Mouse (Mus musculus) heart, embryonic 12.5 days (tissue): ENCODE data around the gene Maneal. TPM values are rescaled to one million over a fixed set of nuclear protein-coding genes. Genes with fewer than 3 reads are reported as not detected.

ENCODE experiments used
- ATAC-seq: fragments of 200-750 bp; cut with Nextera tagmentation; 2 replicates; pipeline ENCODE4 v1.8.0; 2017; ENCODE audit warnings: moderate TSS enrichment, moderate library complexity; ENCODE audit not compliant: insufficient number of reproducible peaks, low FRiP score
- H3K27ac ChIP-seq: fragments of 300-500 bp; sonication (generic); 2 replicates; pipeline ENCODE4 v1.5.1; 2016; ENCODE audit warnings: mild to moderate bottlenecking, moderate library complexity; ENCODE audit not compliant: poor library complexity, severe bottlenecking
- H3K27me3 ChIP-seq: fragments of 300-500 bp; sonication (generic); replicated peaks from 2 replicates; pipeline ENCODE4 v1.6.1; 2016; ENCODE audit warnings: mild to moderate bottlenecking, moderate library complexity
- H3K36me3 ChIP-seq: fragments of 300-500 bp; sonication (generic); 2 replicates; pipeline ENCODE4 v1.6.1; 2016; ENCODE audit warnings: mild to moderate bottlenecking, moderate library complexity
- H3K4me1 ChIP-seq: fragments of 300-500 bp; sonication (generic); replicated peaks from 2 replicates; pipeline ENCODE4 v1.6.1; 2016; ENCODE audit warnings: mild to moderate bottlenecking
- H3K4me2 ChIP-seq: fragments of 300-500 bp; sonication (generic); 2 replicates; pipeline ENCODE4 v1.6.1; 2016; ENCODE audit warnings: mild to moderate bottlenecking, moderate library complexity
- H3K4me3 ChIP-seq: fragments of 300-500 bp; sonication (generic); 2 replicates; pipeline ENCODE4 v1.5.1; 2016; ENCODE audit warnings: mild to moderate bottlenecking
- H3K9ac ChIP-seq: fragments of 300-500 bp; sonication (generic); 2 replicates; pipeline ENCODE4 v1.6.1; 2016; ENCODE audit warnings: mild to moderate bottlenecking, moderate library complexity
- H3K9me3 ChIP-seq: fragments of 300-500 bp; sonication (generic); replicated peaks from 2 replicates; pipeline ENCODE4 v1.6.1; 2016; ENCODE audit warnings: mild to moderate bottlenecking, moderate library complexity
- WGBS: fragments of 180-500 bp; shearing (Covaris S2); methylation state at CpG from one replicate; pipeline ENCODE4 v1.1.7; 2016; 5-methylcytosine and 5-hydroxymethylcytosine counted together
- polyA plus RNA-seq: library from polyadenylated mRNA; unstranded; fragments of >200 nt; fragmentation: Nextera tagmentation; extraction: Ambion mirVana; gene quantifications from 2 replicates; pipeline ENCODE4 v1.2.1, GENCODE M21; 2016

Gene Maneal
- polyA plus RNA-seq, 1 experiment from 2014 or later = 0.14 TPM

GRCm38 (mm10) chr4:124847573-124847972 lies 14.4 kb downstream of the Maneal start:
- WGBS = 11% methylated on average over 8 of the region's 8 CpGs
- Histone ChIP-seq H3K4me1 (peaks cover 30% of the 10 kb centered on the region), H3K9me3 (no peaks in the 10 kb centered on the region), H3K9ac (no peak overlapping the region), H3K27ac (no peak overlapping the region), H3K36me3 (peaks cover 11% of the 10 kb centered on the region), H3K4me2 (no peak overlapping the region), H3K4me3 (no peak overlapping the region), H3K27me3 (no peaks in the 10 kb centered on the region)
- ATAC-seq = no peak

DNA sequence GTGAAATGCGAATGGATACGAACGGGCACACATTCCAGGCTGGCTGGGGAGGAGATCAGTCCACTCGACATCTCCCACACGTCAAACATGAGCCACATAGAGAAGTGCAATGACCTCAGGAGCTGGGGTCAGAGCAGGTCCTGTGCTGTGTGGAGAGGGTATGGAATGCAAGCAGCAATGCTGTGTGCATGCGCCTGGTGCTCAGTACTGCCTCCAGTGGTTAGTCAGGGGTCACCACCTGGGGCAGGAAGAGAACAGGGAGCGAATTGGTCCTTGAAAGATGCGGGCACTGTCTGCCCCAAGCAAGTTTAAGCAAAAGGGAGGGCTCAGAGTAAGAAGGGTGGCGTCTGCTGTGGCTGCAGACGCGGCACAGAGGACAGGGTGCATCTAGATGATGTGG lies 18.5 kb downstream of the Maneal start:
- ATAC-seq = 0 out of 2 replicates have a peak, but pooled peaks have one; percentile 27
- H3K36me3 ChIP-seq = peaks cover 37% of the 10 kb centered on the region
- H3K9ac ChIP-seq = no peak overlapping the region
- H3K4me3 ChIP-seq = no peak overlapping the region
- no peak overlapping the region for H3K4me2 ChIP-seq
- H3K27ac ChIP-seq = no peak overlapping the region
- 55% methylated on average over 11 of the region's 11 CpGs for WGBS
- peaks cover 11% of the 10 kb centered on the region for H3K4me1 ChIP-seq
- no peaks in the 10 kb centered on the region for H3K27me3 ChIP-seq
- H3K9me3 ChIP-seq = no peaks in the 10 kb centered on the region

DNA sequence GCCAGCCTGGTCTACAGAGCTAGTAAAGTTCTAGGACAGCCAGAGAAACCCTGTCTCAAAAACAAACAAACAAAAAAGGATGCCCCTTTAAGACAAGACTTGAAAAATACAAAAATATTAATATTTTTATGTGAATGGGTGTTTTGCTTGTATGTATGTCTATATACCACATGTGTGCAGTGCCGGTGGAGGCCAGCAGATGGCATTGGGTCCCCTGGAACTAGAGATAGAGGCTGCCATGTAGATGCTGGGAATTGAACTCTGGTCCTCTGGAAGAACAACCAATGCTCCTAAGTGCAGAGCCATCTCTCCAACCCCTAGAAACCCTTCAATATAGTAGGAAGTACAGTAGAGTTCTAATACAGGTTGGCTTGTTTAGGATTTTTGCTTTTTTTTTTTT lies 21.0 kb downstream of the Maneal start:
- no peak overlapping the region for H3K9ac ChIP-seq
- H3K27ac ChIP-seq = no peak overlapping the region
- no peaks in the 10 kb centered on the region for H3K27me3 ChIP-seq
- peaks cover 7% of the 10 kb centered on the region for H3K4me1 ChIP-seq
- H3K4me3 ChIP-seq = no peak overlapping the region
- WGBS = 83% methylated on average over 1 of the region's 1 CpGs
- H3K36me3 ChIP-seq = peaks cover 56% of the 10 kb centered on the region
- no peak overlapping the region for H3K4me2 ChIP-seq
- H3K9me3 ChIP-seq = no peaks in the 10 kb centered on the region
- ATAC-seq = no peak

- Histone ChIP-seq H3K4me2 (no peak overlapping the region), H3K9me3 (no peaks in the 10 kb centered on the region), H3K4me3 (no peak overlapping the region), H3K9ac (no peak overlapping the region), H3K27me3 (no peaks in the 10 kb centered on the region), H3K4me1 (no peaks in the 10 kb centered on the region), H3K27ac (no peak overlapping the region), H3K36me3 (peaks cover 57% of the 10 kb centered on the region)
- no peak for ATAC-seq
- WGBS = 73% methylated on average over 14 of the region's 14 CpGs
Measured at GRCm38 (mm10) chr4:124838035-124838700, 23.8 kb downstream of the Maneal start.

- no peak for ATAC-seq
- 95% methylated on average over 10 of the region's 10 CpGs for WGBS
- peaks cover 49% of the 10 kb centered on the region for H3K36me3 ChIP-seq
Measured at GRCm38 (mm10) chr4:124832796-124833195, 29.2 kb downstream of the Maneal start.

DNA sequence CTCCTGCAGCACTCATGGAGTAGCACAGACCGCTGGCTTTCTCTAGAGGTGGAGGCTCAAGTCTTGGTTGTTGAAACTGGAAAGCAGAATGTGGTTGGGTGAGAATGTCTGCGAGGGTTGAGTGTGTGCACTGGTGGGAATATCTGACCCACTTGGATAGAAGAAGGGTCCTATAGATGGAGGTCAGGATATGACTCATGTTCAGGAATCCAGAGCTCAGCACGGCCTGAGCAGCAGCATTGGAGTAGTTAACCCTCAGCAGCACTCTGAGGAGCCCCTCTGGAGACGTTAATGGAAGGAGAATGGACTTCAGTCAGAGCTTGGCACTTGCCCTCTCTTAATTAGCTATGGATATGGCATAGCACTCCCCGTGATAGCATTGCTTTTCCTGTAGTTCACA lies 32.3 kb downstream of the Maneal start:
- WGBS = 65% methylated on average over 5 of the region's 5 CpGs
- ATAC-seq = no peak
- H3K36me3 ChIP-seq = peaks cover 63% of the 10 kb centered on the region

More at GRCm38 (mm10) chr4:124832796-124833195, 29.2 kb downstream of the Maneal start:
- H3K27ac ChIP-seq = no peak overlapping the region
- H3K4me2 ChIP-seq = no peak overlapping the region
- no peak overlapping the region for H3K4me3 ChIP-seq
- H3K9ac ChIP-seq = no peak overlapping the region
- no peaks in the 10 kb centered on the region for H3K9me3 ChIP-seq
- no peaks in the 10 kb centered on the region for H3K27me3 ChIP-seq
- H3K4me1 ChIP-seq = 0 out of 2 replicates have a peak, but pooled peaks cover 3% of the 10 kb centered on the region

GRCm38 (mm10) chr4:124825371-124825965 lies 36.5 kb downstream of the Maneal start:
- Histone ChIP-seq H3K36me3 (peaks cover 72% of the 10 kb centered on the region), H3K4me1 (0 out of 2 replicates have a peak, but pooled peaks cover 3% of the 10 kb centered on the region), H3K9ac (no peak overlapping the region), H3K4me2 (no peak overlapping the region), H3K4me3 (no peak overlapping the region), H3K27me3 (no peaks in the 10 kb centered on the region), H3K9me3 (no peaks in the 10 kb centered on the region), H3K27ac (no peak overlapping the region)
- WGBS = 93% methylated on average over 21 of the region's 21 CpGs
- no peak for ATAC-seq

More for the DNA sequence above, 32.3 kb downstream of the Maneal start:
- H3K4me2 ChIP-seq = no peak overlapping the region
- H3K4me3 ChIP-seq = no peak overlapping the region
- H3K27me3 ChIP-seq = no peaks in the 10 kb centered on the region
- 0 out of 2 replicates have a peak, but pooled peaks cover 3% of the 10 kb centered on the region for H3K4me1 ChIP-seq
- no peak overlapping the region for H3K27ac ChIP-seq
- no peaks in the 10 kb centered on the region for H3K9me3 ChIP-seq
- no peak overlapping the region for H3K9ac ChIP-seq

DNA sequence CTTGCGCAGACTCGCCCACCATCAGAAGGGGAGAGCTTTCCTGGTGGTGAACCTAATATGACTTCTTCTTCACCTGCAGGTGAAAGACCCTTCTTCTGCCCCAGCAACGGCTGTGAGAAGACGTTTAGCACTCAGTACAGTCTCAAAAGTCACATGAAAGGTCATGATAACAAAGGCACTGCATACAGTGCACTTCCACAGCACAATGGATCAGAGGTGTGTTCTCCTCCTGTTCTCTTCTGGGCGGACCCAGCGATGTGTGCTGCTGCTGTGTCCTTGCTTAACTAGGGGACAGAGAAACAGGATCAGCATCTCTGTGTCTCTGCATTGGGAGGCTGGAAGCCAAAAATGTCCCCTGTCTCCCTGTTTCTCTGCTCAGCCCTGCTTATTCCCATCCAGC lies 37.0 kb downstream of the Maneal start:
- Histone ChIP-seq H3K36me3 (peaks cover 73% of the 10 kb centered on the region), H3K9ac (no peak overlapping the region), H3K4me1 (0 out of 2 replicates have a peak, but pooled peaks cover 3% of the 10 kb centered on the region), H3K4me2 (no peak overlapping the region), H3K4me3 (no peak overlapping the region), H3K27me3 (no peaks in the 10 kb centered on the region), H3K9me3 (no peaks in the 10 kb centered on the region), H3K27ac (no peak overlapping the region)
- WGBS = 89% methylated on average over 6 of the region's 6 CpGs
- no peak for ATAC-seq

DNA sequence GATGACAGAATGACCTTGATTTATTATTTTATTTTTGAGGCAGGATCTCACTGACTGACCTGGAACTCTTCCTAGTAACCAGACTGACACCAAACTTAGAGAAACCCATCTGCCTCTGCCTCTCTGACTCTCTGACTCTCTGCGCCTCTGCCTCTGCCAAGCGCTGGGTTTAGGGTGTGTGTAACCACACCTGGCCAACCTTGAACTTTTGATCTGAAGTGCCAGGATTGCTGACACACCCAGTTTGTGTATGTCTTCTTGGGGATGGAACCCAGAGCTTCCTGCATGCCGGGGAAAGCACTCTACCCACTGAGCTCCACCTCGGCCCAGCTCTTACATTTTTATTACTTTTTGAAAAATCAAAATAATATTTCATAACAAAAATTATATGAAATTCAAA lies 43.1 kb downstream of the Maneal start:
- WGBS = 92% methylated on average over 4 of the region's 4 CpGs
- H3K9ac ChIP-seq = no peak overlapping the region
- H3K4me3 ChIP-seq = no peak overlapping the region
- no peaks in the 10 kb centered on the region for H3K9me3 ChIP-seq
- H3K4me2 ChIP-seq = no peak overlapping the region
- no peaks in the 10 kb centered on the region for H3K27me3 ChIP-seq
- H3K4me1 ChIP-seq = peaks cover 15% of the 10 kb centered on the region
- peaks cover 39% of the 10 kb centered on the region for H3K36me3 ChIP-seq
- no peak overlapping the region for H3K27ac ChIP-seq
- ATAC-seq = no peak

DNA sequence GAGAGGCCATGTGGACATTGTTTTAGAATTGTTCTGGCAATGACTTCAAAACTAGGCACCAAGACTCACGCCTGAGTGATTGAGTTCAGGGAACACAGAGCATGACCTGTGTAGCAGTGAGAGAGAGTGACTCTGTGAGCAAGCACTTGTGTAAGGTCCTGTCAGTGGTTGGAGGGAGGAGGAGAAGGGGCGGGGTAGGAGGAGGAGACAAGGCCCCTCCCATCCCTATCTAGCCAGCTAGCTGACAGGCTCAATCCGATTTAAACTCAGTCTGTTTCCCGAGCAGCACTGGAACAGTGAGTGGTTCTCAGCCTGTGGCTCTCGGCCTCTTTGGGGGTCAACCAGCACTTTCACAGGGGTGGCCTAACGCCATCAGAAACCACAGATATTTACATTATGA lies 44.2 kb downstream of the Maneal start:
- Histone ChIP-seq H3K4me3 (no peak overlapping the region), H3K27ac (no peak overlapping the region), H3K4me2 (peak overlapping the region; percentile 35; the same call in 1 of the 2 replicates), H3K4me1 (peaks cover 15% of the 10 kb centered on the region), H3K27me3 (no peaks in the 10 kb centered on the region), H3K36me3 (peaks cover 33% of the 10 kb centered on the region), H3K9ac (peak overlapping the region; percentile 26; the same call in 1 of the 2 replicates), H3K9me3 (no peaks in the 10 kb centered on the region)
- 12% methylated on average over 6 of the region's 6 CpGs for WGBS
- peak; percentile 93 for ATAC-seq

- peaks cover 18% of the 10 kb centered on the region for H3K36me3 ChIP-seq
Measured at GRCm38 (mm10) chr4:124815901-124816300, 46.1 kb downstream of the Maneal start.

More at GRCm38 (mm10) chr4:124815901-124816300, 46.1 kb downstream of the Maneal start:
- no peak overlapping the region for H3K4me3 ChIP-seq
- H3K9ac ChIP-seq = no peak overlapping the region
- WGBS = 88% methylated on average over 11 of the region's 11 CpGs
- no peak overlapping the region for H3K27ac ChIP-seq
- no peak overlapping the region for H3K4me2 ChIP-seq
- no peaks in the 10 kb centered on the region for H3K27me3 ChIP-seq
- ATAC-seq = no peak
- H3K9me3 ChIP-seq = no peaks in the 10 kb centered on the region
- peaks cover 19% of the 10 kb centered on the region for H3K4me1 ChIP-seq
